Mouse (Mus musculus) telencephalon, adult 2 months (tissue): ENCODE data around the gene Rsc1a1.

Experiments used
- DNase-seq: peaks from one replicate; pipeline ENCODE4 v3.0.0-alpha.2; 2011; ENCODE audit warnings: low read depth, low spot score

Rsc1a1 gene

GRCm38 (mm10) chr4:141685499-141685898 is at the start of gene Rsc1a1:
Gene Rsc1a1 (minus strand): TSS chr4:141685599.
- no peak for DNase-seq

GRCm38 (mm10) chr4:141735206-141735560 is 49.8 kb upstream of the Rsc1a1 start:
- DNase-seq, result no peak

- DNase-seq, result peak; percentile 94
Observed at GRCm38 (mm10) chr4:141734446-141735205, 49.2 kb upstream of the Rsc1a1 start.

GRCm38 (mm10) chr4:141731766-141732165 is 46.4 kb upstream of the Rsc1a1 start:
- DNase-seq, result no peak

GRCm38 (mm10) chr4:141730401-141730800 is 45.0 kb upstream of the Rsc1a1 start:
- DNase-seq, result peak; percentile 61

- DNase-seq, result no peak
Observed at GRCm38 (mm10) chr4:141729266-141729665, 43.9 kb upstream of the Rsc1a1 start.

GRCm38 (mm10) chr4:141725738-141726137 is 40.3 kb upstream of the Rsc1a1 start:
- no peak for DNase-seq

GRCm38 (mm10) chr4:141725277-141725676 is 39.9 kb upstream of the Rsc1a1 start:
- no peak for DNase-seq

GRCm38 (mm10) chr4:141724594-141724993 is 39.2 kb upstream of the Rsc1a1 start:
- DNase-seq, result no peak

GRCm38 (mm10) chr4:141723673-141724068 is 38.3 kb upstream of the Rsc1a1 start:
- no peak for DNase-seq

- peak; percentile 83 for DNase-seq
Observed at GRCm38 (mm10) chr4:141722731-141723672, 37.6 kb upstream of the Rsc1a1 start, which contains the start of gene Ddi2. Gene Ddi2 (minus strand): TSS chr4:141723419.

GRCm38 (mm10) chr4:141721961-141722360 is 36.6 kb upstream of the Rsc1a1 start:
- no peak for DNase-seq

- no peak for DNase-seq
Observed at GRCm38 (mm10) chr4:141720761-141721523, 35.5 kb upstream of the Rsc1a1 start.

- DNase-seq, result no peak
Observed at GRCm38 (mm10) chr4:141719304-141719703, 33.9 kb upstream of the Rsc1a1 start.

GRCm38 (mm10) chr4:141717633-141718032 is 32.2 kb upstream of the Rsc1a1 start:
- no peak for DNase-seq

- DNase-seq, result no peak
Observed at GRCm38 (mm10) chr4:141715027-141715426, 29.6 kb upstream of the Rsc1a1 start.

GRCm38 (mm10) chr4:141713598-141714142 is 28.3 kb upstream of the Rsc1a1 start:
- DNase-seq, result no peak

- no peak for DNase-seq
Observed at GRCm38 (mm10) chr4:141711250-141711649, 25.9 kb upstream of the Rsc1a1 start.

- DNase-seq, result no peak
Observed at GRCm38 (mm10) chr4:141708971-141709370, 23.6 kb upstream of the Rsc1a1 start.

- DNase-seq, result no peak
Observed at GRCm38 (mm10) chr4:141708005-141708404, 22.6 kb upstream of the Rsc1a1 start.

GRCm38 (mm10) chr4:141705331-141705730 is 19.9 kb upstream of the Rsc1a1 start:
- DNase-seq, result peak; percentile 70
